Mouse (Mus musculus): Measurements from ENCODE around the gene Myo10.

The Myo10 gene

DNA sequence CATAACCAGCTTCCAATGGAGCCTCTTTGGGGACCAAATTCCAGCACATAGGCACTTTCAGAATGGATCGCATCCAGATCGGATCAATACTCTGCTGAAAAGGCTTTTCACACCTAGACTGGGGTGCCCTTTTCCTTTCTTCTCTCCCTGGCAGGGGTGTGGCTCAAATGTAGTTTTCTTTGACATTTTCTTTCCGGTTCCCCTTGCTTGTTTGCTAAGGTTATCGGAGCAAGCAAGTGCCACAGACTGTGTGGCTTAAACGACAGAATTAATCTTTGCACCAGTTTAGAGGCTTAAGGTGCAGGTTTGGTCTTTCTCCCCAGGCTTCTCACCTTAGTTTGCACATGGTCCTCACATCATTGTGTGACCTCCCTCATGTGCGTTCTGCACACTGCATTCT lies 11.1 kb upstream of the Myo10 start:
- DNase-seq (ENCODE audit: low spot score in 2 of 2), result no peak

DNA sequence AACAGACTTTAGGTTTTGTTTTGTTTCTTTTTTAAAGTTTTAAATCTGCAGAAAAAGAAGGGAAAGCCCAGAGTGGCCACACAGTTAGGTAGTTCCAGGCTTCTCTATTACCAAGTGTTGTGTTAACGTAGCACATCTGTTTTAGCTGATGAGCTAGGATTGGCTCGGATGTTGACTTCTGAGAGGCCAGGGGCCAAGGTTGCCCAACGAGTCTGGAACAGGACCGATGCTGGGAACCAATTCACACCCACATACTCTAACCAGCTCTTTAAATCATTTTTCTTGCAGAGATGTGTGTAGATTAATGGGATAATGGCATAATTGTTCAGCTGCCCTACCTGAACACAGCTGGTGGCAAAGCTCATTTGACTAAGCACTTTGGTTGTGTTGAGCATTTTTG lies 1.8 kb upstream of the Myo10 start:
- DNase-seq (ENCODE audit: low spot score in 2 of 2), result no peak

DNA sequence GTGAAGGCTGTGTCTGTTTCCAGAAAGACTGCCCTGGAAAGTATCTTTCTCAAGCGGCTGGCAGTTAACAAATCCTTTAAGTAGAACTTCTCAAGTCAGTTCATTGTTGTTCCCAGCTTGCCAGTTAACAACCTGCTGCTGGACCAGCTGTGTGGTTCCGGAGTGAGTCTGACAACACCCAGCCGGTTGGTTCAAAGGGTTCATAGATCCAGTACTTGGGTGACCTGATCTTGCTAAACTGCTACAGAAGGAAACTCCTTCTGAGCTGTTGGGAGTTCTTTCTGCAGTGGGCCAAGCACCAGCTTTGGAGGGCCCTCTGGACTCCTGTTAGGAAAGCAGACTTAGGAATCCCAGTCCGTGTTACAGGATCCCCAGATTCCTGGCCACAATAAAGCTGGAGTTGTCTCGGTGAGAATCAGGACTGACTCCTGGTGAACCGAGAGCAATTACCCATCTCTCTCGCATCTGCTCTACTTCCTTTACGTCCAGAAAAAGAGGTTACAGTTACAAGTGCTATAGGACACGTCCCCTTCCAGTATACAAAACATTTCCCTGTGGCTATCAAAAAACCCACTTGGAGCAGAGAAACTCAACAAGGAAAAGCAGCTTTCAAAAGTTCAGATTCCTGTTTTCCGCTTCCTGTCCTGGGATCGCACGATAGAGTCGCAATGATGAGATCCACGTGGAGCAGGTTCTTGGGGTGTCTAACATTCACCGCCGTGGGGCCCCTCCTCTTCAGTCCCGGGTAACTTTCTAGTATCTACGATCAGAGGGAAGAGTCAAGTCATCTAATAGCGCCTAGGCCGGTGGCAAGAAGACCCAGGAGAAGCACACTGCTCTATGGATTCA lies 750 bp upstream of the Myo10 start:
- DNase-seq (ENCODE audit: low spot score in 2 of 2), result peak; percentile 10 to 36

DNA sequence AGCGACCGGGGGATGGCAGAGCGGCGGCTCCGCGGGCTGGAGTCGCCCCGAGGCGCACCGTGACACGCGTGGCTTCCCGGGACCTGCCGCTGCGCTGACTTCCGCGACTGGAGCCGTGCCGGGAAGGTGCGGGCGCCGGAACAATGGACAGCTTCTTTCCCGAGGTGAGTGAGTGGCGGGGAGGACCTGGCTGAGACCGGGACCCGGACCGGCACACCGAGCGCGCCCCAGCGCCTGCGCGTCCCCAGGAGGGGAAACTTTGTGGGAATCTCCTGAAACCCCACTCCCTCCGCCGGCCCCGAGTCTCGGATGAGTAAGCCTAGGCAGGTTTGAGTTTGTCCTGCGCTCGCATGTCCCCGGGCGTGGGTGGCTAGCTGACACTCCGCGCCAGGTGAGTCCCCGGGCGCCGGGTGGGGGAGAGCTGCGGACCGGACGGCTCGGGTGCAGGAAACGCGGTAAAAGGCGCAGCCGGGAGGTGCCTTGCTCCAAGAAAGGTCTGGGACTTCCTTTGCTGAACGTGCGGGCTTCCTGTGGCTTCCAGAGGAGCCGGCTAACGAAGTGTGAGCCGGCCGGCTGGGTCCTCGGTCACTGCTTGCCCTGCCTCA lies 644 bp downstream of the Myo10 start:
- peak; percentile 67 for DNase-seq (ENCODE audit: low spot score in 2 of 2)

DNA sequence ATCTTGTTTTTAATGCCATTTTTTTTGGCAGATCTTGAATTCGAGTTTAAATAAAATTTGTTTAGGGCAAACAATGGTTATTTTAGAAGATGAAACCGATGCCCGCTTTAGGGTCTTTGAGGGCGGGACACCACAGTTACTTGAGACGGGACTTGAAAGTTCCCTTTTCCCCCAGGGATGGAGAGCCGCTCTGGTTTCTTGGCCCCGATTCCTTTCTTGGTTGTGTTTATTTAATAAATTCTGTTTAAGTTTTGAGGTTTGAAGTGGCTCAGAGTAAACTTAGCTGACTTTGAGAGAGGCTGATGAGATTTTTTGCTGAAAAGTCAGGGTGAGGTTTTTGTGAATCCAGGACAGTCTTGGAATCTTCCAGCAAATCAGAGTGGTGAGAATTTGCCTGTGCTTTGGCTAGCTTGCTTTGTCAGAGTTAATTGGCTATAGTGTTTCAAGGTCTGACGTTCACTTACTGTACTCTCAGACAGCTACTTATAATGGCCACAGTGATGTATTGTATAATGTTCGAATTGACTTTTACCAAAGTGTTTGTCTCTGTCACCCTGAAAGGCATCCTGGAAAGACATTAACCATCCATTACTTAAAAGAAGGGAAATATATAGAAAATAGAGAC lies 1.3 kb downstream of the Myo10 start:
- DNase-seq (ENCODE audit: low spot score in 2 of 2), result no peak

DNA sequence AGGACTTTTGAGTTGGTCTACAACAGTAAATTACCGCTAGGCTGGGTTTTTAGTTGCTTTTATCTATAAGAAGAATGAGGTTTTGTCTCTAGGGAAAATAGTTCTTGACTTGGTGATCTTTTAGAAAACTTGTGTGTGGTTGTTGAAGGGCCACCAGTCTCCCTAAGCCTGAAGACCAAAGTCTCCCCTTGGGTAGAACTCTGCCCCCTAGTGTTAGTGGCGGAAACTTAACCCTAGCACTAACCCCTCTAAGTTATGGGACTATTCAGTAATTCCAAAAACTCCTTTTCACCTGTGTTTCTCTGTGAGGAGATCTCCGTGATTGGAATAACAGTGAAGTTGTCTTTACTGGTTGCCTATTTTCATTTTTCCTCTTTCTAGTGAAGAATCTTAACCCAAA lies 1.9 kb downstream of the Myo10 start:
- peak; percentile 65 to 83 for DNase-seq (ENCODE audit: low spot score in 2 of 2)

DNA sequence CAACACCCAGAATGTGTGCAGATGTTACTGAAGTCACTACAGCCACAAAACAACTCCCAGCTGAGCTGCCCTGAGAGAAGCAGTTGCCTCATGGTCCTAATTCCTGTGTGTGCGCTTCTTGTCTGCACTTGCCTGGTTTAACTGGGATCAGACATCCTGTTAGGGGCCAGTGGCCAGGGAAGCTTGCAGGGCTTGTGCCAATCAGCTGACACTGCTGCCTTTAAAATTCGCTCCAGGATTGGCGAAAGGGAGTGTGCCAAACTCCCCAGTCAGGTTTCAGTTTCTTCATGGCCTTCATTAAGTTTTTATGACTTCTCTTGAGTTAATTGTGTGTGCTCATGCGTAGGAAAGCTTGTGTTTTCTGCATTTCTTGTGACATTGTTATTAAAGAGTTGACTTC lies 3.1 kb downstream of the Myo10 start:
- no peak for DNase-seq (ENCODE audit: low spot score in 2 of 2)

DNA sequence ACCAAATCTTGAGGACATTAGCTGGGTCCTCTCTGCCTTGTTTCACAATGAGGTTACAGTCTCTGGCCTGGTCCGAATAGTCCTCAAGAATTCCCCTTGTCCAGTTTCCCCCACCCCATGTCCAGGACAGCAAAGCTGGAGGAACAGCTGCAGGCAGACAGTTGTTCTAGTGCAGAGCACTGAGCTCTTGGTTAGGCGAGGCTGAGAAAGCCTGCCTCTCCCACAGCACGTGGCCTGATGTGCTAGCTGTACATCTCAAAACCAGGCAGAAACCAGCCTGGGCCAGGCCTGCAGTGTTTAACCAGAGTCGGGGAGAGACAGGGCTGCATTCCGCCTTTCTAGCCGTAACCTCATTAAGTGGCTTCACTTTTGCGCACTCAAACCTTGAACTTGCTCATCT lies 4.7 kb downstream of the Myo10 start:
- DNase-seq (ENCODE audit: low spot score in 2 of 2), result no peak

DNA sequence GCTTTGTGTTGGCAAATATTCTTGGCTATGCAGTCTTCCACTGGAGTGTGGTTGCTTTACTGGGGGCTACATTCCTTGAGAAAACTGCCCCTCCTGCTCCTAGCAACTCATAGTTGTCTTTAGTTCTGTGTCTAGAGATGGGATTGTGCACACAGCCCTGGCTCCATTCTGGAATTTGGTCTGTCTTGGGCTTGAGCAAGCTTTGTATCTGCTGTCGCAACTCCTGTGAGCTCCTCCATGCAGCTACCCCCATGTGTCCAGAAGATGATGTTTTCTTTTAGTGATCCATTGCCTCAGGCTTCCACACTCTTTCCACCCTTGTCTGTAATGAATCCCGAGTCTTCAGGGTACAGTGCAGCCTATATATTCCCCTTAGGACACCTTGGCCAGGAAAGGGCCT lies 5.9 kb downstream of the Myo10 start:
- DNase-seq (ENCODE audit: low spot score in 2 of 2), result no peak

DNA sequence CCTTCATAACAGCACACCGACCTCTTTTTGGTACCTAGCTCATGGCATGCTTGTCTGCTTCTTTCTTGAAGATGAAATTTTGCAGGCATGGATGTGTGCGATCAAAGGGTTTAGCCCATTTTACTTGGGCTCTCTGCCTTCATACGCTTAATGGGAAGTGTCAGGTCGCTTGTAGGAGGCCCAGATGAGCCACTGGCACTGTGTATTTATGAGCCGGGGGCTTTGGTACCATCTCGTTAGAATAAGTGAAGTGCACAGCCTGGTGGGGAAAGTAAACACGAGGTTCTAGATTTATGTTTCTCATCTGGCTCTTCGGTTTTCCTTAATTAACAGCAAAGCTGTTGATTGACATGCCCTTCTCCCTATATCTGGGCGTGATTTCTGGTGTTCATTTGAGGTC lies 8.4 kb downstream of the Myo10 start:
- no peak for DNase-seq (ENCODE audit: low spot score in 2 of 2)

DNA sequence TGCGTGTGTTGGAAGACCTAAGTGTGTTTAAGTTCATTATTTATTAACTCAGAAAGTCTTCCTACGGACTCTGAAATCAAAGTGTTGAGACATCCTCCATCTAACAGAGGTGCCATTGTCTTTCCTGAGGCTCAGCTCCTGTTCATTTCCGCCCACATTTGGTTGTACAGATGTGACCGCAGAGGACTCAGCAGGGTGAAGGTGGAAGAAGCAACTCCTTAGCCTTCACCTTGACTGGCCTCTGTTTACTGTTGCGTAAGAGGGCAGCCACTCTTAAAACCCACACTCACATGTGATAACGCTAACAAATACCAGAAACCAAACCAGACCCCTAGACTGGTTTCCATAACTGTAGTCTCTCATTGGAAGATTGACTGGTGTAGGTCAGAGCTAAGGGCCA lies 9.0 kb downstream of the Myo10 start:
- no peak for DNase-seq (ENCODE audit: low spot score in 2 of 2)

DNA sequence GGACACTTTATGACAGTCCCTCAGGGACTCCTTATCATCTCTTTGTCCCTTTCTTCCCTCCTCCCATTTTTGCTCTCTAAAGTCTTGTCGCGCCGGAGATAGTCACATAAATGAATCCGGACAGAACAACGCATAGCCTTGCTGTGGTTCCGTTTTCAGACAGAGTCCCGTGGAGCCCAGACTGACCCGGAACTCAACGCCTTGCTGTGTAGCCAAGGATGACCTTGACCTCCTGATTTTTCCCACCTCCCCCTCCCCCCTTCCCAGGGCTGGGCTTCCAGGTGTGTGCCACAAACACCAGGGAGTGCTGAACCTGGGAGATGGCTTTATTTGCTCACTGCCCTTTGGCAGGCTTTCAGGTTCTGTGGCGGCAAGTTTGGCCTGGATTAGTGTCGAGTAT lies 10.6 kb downstream of the Myo10 start:
- DNase-seq (ENCODE audit: low spot score in 2 of 2), result no peak

DNA sequence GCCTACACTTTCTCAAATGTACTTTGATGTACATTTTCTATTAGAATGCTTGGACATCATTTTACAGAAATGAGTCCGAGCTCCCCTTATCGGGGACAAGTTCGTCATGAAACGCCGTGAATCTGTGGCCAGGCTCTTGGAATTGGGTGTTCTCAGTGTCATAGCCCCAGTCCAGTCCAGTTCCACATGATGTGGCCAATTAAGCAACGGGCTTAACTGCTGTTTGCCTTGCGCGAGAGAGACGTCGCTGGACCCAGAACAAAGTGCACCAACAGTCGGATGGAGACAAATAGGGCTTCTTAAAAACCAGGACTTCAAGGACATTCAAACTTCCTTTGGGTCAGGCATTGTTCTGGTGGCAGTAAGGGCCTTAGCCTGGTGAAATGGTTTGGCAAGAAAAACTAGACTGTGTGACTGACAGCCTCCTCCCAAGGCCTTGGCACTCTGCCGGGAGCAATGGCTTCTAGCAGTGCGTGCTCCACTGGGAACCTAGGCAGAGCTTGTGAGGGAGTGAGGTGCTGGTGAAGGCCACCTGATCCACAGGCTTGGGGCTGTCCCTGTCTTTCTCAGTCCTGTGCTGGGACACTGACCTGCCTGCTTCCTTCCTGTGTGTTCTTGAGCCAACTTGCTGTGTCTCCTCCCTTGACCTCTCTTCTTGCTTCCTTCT lies 11.5 kb downstream of the Myo10 start:
- no peak for DNase-seq (ENCODE audit: low spot score in 2 of 2)

DNA sequence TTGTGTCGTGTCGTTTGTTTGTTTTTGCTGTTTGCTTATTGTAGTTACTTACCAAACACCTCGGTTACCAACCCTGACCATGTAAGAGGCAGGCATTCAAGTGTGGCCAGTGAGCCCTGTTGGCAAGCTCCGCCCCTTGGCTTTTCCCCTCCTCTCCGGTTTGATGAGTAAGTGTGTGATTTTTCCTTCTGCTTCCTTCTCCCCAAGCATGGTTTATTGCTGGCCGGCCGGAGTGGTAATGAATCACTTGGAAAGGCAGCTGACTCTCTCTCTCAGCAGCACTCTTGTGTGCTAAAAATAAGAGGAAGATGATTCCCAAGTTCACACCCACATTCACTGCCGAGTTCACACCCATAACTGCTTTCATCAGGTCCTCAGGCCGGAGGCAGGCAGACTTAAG lies 15.4 kb downstream of the Myo10 start:
- DNase-seq (ENCODE audit: low spot score in 2 of 2), result no peak

DNA sequence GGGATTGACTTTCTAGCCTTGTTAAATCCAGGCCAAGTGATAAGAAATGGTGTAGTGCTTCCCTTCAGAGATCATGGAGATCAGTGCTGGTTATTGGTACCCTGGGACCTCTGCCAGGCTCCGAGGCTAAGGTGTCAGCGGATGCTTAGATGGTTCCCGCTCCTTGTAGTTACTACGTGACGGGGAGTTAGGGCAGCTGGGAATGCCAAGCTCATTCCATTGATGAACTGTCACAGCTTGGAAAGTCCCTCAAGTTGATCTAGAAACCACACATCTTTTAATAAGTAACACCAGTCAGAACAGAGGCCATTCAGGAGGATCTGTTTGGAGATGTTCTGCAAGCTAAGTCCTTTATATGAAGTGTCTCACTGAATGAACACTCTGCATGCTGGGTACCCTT lies 16.9 kb downstream of the Myo10 start:
- DNase-seq (ENCODE audit: low spot score in 2 of 2), result no peak

DNA sequence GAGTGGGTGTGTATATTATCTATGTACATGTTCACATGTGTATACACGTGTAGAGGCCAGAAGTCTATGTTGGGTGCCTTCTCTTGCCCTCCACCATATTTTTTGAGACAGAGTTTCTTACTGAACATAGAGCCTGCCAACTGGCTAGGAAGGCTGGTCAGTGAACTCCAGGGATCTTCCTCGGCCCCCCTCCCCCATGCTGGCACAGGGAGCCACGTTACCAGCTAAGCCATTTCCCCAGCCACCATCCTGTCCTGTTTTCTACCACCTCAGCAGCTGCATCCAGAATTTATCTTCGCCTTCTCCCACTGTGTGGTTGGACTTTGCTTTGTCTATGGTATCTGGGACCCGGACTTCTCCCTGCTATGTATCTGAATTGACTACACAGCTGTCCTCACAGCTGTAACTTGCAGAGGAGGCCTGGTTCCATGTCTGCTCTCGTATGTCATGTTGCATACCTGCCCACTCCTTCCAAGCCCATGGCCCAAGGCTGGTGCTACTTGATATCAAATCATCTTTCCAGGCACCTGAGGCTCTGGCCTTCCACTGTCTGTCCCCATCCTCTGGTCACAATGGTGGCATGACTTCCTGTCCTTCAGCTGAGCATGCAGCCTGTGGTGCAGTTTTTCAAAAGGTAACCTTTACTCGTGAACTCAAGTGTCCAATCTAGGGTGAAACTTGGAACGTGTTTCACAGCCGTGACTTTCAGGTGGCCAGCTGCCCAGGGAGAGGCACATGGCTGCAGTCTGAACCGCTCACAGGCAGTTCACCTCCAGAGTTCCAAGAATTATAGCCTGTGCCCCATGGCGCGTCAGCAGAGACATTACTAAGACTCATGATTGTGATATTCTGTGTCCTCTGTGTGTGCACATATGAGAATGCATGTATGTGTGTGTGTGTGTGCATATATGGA lies 18.8 kb downstream of the Myo10 start:
- DNase-seq (ENCODE audit: low spot score in 2 of 2), result no peak

DNA sequence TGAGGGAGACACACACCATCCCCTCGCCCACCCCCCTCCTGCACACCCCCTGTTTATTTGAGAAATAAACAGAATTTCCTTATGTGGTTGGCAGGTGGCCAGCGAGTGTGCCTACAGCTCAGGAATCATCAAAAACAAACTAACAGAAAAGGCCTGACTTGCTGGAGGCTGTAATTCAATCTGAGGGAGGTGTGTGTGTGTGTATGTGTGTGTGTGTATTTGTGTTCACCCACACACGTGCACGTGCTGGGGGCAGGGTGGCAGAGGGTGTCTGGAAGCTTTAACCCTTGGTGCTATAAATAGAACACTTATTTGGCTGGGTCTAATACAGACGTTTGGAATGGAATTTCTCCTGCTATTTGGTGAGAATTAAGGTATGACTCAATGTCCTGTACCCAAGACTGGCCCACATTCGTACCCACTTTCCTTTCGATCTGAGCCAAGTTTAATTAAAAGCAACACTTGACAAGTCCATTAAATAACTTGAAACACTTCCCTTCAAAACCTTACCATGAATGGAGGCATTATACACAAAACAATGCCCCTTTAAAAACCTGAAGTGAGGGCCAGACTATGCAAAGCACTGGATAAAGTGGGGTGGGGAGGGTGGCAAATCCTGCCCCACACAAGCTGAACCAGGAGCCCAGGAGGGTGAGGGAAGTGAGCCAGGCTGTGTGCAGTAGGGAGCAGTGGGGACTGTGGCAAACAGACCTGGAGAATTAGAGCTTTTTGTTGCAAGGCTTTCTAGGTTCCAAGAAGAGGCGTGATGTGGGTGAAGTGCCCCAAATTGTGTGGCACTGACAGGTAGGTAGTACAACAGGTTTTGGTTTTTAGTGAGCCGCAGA lies 20.1 kb downstream of the Myo10 start:
- no peak for DNase-seq (ENCODE audit: low spot score in 2 of 2)

DNA sequence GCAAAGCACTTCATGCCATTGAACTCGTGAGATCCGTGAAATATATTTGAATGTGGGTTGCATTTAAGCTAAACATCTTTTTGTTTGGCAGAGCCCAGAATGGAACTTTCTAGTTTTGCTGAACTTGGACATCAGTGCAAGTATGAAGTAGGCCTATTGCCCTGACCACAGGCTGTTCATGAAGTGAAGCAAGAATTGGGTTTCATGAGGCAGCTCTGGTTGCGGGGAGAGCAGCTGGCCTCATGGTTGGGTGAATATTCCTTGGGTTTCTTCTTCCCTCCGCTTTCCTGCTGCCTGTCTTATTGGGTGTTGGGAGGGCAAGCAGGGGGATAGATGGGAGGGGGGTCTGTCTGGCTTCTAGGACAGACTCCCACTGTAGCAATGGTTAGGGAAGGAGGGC lies 23.5 kb downstream of the Myo10 start:
- no peak for DNase-seq (ENCODE audit: low spot score in 2 of 2)

DNA sequence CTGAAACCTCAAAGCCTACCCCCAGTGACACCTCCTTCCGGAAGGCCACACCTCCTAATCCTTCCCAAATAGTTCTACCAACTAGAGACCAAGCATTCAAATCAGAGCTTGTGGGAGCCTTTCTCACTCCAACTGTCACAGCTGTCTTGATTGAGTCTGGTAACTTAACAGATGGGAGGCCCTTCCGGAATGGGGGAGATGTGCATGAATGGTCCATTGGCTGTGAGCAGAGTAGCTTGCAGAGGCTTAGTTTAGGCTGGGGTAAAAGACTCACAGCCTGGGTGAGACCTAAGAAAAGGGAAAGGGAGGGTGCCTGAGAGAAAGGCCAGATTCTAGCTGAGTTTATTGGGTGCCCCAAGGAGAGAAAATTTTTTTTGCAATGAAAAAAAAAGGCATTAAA lies 26.0 kb downstream of the Myo10 start:
- DNase-seq (ENCODE audit: low spot score in 2 of 2), result no peak

DNA sequence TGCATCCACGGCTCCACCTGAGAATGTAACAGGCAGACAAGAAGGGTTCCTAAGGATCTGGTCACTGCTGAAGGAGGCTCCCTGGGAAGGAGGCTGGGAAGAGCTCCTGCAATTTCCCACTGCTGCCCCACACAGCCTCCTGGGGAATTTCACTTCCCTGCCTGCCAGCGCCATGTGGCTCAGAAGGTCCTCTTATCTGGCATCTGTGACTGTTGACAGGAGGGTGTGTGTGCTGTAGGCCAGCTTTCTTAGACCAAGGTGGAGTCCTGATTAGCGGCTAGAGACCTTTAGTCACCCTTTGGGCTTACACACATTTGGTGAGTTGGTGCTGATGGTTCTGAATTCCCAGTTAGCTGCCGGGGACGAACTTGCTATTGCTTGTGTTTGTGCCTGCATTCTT lies 28.0 kb downstream of the Myo10 start:
- no peak for DNase-seq (ENCODE audit: low spot score in 2 of 2)

DNA sequence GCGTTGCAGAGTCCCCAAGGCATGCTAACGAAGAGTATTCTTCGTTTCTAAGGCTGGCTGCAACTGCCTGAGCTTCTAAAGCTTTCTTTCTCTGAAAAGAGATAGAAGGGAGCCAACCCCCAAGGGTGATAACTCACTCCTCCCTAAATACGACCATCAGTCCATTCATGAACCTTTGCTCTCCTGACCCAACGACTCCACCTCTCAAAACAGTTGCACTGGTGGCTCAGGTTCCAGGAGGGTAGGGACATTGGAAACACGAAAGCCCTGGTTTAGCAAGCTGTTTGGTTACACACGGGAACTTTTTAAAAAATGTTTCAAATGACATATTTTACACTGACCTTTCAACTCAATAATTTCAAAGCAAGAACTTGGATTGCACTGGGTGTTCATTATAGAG lies 29.5 kb downstream of the Myo10 start:
- no peak for DNase-seq (ENCODE audit: low spot score in 2 of 2)
